Comparison of ENCODE assay signal across 20 mouse cellular contexts in the genomic region with DNA sequence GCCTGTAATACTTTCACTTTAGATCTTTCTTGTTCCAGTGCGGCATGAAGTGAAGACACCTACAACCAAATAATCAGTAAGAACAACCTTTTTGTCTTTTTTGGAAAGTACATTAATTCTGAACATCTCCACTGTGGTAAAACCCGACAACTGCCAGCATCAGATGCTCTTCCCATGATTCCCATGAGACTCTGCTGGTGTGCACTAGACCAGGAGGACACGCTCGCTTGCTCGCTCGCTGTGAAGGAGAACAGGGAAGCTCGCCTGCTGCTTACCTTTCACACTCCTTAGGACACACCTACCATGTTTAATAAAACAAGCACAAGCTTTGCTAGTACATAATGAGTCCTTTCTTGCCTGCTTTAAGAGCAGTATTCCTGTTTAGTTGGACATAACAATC.
"Had no signal": no experiment of that assay in that cellular context is flagged by ENCODE, and none has a peak within 500 bp of the region (broad histone marks: within the 10 kb centered on the region; RNA-seq: fewer than 3 reads in every experiment).

No protein-coding gene starts in this region.

- H3K36me3 ChIP-seq: intestine, embryonic 15.5 days had no signal

- H3K4me1 ChIP-seq: heart, embryonic 13.5 days; heart, embryonic 15.5 days; hindbrain, embryonic 10.5 days; hindbrain, embryonic 12.5 days; intestine, embryonic 15.5 days; limb, embryonic 13.5 days; limb, embryonic 15.5 days had no signal

- DNase-seq: gastrocnemius, adult 2 months; gastrocnemius, postnatal 10 days; gastrocnemius, postnatal 25 days; heart, adult 18-20 months; heart, postnatal 4 days; kidney, adult 18-20 months; kidney, adult 8-10 months; kidney, postnatal 14 days; kidney, postnatal 36 days; layer of hippocampus, adult 9-11 months; layer of hippocampus, postnatal 36 days; left cerebral cortex, postnatal 4 days had no signal

- H3K27me3 ChIP-seq: heart, embryonic 13.5 days; heart, embryonic 15.5 days; hindbrain, embryonic 12.5 days; intestine, embryonic 15.5 days; limb, embryonic 13.5 days; limb, embryonic 15.5 days had no signal

- H3K9me3 ChIP-seq: heart, embryonic 13.5 days; heart, embryonic 15.5 days; hindbrain, embryonic 10.5 days; hindbrain, embryonic 12.5 days; intestine, embryonic 15.5 days; limb, embryonic 13.5 days; limb, embryonic 15.5 days had no signal

- H3K27ac ChIP-seq: gastrocnemius, adult 2 months; heart, embryonic 13.5 days; heart, embryonic 15.5 days; hindbrain, embryonic 10.5 days; hindbrain, embryonic 12.5 days; hindbrain, embryonic 14.5 days; intestine, embryonic 15.5 days; limb, embryonic 13.5 days; limb, embryonic 15.5 days had no signal

- H3K4me3 ChIP-seq: gastrocnemius, adult 2 months; heart, embryonic 13.5 days; heart, embryonic 15.5 days; hindbrain, embryonic 10.5 days; hindbrain, embryonic 12.5 days; intestine, embryonic 15.5 days; limb, embryonic 13.5 days; limb, embryonic 15.5 days had no signal
